Mouse (Mus musculus) ovary, postnatal 36 days (tissue): ENCODE results near the gene Zdhhc7.
A peak's percentile ranks its signal among the peaks of the same experiment; 100 is the strongest.

ENCODE experiments used
- DNase-seq: peaks from one replicate; pipeline ENCODE4 v3.0.0; 2022; ENCODE audit warnings: low spot score, mixed read lengths

Zdhhc7 gene

DNA sequence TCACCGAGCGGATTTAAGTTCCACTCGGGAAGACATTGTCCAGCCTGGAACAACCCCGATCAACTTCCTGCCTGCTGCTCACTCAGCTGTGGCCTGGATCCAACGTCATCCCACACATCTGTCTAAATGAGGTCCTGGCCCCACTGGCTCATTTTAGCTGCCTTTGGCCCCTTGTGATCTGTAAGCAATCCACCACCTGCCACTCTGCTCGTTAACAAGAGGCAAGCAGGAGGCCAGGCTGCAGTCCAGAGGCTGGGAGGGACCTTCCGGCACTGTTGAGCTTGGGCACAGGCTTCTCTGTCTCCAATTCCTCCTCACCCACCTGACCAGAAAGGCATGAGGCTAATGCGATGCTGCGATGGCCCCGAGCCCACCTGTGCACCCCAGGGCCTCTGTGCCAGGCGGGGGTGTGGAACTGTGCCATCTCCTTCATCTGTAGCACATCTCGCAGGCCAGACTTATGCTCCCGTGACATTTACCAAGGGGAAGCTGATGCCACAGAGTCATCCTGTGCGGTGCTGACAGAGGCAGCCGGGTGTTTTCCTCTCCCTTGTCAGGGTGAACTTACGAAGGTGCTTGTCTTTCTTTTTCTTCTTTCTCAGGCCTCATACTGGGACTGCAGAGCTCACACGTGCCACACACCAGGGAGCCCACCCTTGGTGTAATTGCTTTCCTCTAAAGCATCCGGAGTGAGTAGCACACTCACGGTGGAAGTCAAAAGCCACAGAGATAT lies 33.2 kb downstream of the Zdhhc7 start:
- no peak for DNase-seq

DNA sequence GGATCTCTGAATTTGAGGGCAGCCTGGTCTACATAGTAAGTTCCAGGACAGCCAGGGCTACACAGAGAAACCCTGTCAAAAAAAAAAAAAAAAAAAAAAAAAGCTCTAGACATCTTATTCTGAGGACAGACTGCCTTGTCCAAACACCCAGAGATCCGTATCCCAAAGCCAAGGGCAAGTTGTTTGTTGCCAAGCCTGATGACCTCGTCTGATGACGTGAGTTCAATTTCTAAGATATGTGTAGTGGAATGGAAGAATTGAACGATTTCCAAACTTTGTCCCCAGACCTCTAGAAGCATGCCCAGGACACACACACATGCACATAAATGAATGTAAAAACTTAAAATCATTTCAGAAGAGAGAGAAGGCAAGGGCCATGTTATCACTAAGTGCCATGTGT lies 35.1 kb downstream of the Zdhhc7 start:
- DNase-seq = no peak

DNA sequence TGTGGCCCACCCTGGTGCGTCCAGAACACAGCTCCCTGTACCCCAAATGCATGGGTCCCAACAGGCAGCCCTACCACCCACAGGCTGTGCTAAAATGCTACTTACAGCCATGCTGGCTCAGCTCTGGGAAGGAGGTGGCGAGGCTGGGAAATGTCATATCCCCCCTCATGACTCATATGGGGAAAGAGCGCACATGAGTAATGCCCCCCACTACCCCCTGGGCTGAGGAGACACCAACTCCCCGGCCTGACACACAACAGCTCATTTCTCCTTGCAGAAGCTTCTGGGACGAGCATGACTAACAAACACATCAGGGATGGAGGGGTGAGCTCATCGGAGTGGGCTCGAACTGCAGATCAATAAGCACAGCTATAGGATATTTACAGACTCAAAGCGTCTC lies 35.7 kb downstream of the Zdhhc7 start:
- no peak for DNase-seq

GRCm38 (mm10) chr8:120063326-120063725 lies 38.0 kb downstream of the Zdhhc7 start:
- DNase-seq = no peak

- DNase-seq = no peak
Measured at GRCm38 (mm10) chr8:120062742-120063141, 38.5 kb downstream of the Zdhhc7 start.

DNA sequence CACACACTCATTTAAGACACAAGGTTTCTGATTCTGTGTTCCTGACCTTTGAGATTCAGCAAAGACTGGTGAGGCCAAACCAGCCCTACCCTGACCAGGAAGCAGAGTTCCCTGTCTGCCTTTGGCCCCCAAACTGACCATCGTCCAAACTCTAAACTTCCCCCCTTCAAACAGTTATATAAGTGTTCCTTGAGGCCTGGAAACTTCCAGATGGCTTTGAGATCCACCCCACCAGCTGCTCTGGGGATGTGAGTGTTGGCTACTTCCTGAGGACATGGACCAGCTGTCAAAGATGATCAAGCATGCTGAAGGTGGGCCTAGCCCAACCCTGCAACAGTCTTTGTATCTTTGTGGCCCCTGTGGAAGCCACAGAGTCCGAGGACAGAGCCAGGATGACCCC lies 44.2 kb downstream of the Zdhhc7 start:
- DNase-seq = no peak

- no peak for DNase-seq
Measured at GRCm38 (mm10) chr8:120054833-120055232, 46.4 kb downstream of the Zdhhc7 start.

- no peak for DNase-seq
Measured at GRCm38 (mm10) chr8:120052318-120052717, 49.0 kb downstream of the Zdhhc7 start.

- DNase-seq = no peak
Measured at GRCm38 (mm10) chr8:120051908-120052307, 49.4 kb downstream of the Zdhhc7 start.

GRCm38 (mm10) chr8:120051006-120051405 lies 50.3 kb downstream of the Zdhhc7 start:
- DNase-seq = no peak

DNA sequence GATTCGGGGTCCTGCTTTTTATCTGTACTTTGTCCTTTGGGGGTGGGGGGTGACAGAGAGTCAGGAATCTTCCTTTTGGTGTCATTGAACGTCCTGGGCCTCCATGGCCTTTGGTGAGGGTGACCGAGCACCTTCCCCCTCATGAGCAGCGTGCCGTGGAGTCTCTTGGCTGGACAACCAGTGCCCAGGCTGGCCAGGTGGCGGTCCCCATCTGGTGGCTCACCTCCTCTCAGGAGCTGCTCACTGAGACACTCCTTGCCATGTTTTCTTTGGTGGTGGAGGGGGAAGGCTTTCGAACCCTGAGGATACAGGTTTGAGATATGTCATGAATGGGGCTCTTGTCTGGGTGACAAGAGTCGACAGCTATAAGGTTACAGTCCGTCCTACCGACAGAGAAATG lies 50.9 kb downstream of the Zdhhc7 start:
- DNase-seq = no peak

GRCm38 (mm10) chr8:120049949-120050348 lies 51.3 kb downstream of the Zdhhc7 start:
- no peak for DNase-seq

DNA sequence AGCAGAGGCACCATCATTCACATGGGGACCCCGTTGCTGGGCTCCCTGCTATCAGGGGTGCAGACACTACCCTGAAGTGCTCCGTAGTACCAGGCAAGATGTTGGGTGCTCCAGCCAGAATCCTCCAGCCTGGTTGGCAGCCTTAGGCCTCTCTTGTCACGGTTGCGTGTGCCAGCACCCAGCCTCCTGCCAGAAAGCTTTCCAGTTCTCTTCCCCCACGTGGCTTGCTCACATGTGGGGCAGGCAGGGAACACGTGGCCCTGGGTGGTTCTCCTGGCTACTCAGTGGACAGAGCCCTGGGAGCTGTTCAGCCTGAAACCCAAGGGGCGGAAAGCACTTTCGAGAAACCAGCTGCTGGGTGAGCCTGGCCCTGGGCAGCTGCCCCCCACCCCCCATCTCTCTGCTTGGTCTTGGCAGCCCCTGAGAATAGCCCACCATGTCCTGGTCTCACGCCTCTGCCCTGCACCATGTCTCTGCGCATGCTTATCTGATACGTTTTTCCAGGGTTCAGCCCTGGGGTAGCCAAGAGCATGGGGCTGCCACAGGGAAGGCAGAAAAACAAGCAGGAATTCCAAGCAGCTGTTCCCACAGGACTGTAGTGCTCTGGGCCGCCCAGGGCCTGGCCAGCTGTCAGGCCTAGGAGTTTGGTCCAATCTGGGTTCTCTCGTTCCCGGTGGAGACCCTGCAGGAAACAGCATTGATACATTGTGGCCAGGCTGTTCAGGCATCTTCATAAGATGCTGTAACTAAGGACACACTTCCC lies 54.8 kb downstream of the Zdhhc7 start:
- DNase-seq = peak; percentile 81

DNA sequence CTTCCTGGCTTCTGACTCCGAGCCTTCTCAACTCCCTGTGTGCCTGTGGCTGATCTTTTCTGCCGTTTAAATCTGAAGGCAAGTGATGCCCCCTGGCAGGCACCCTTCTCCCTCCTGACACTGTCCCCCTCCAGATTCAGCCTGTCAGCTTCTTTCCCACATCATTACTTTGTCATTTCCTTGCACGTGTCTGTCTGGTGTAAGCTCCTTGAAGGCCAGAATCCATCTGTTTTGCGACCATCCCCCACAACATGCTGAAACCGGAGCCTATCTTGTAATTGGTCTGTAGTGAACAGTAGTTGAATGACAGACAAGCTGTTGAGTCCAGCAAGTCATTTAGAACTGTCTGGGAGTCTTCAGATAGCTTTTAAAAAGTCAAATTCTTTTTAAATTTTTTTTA lies 55.8 kb downstream of the Zdhhc7 start:
- no peak for DNase-seq

DNA sequence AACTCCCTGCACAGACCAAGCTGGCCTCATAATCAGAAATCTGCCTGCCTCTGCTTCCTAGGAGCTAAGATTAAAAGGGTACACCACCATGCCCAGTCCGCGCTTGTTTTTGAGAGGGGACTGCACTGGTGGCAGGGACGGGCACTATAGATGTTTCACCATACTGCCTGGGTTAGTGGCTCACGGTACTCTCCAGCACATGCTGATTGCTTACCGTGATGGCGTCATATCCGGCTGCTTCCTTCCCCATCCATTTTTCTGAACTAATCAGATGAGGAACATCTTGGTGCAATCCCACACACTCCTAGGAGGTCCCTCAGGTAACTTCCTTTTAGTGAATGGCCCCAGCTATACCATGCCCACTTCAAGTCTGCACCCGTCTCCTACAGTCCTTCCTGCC lies 56.4 kb downstream of the Zdhhc7 start:
- no peak for DNase-seq

DNA sequence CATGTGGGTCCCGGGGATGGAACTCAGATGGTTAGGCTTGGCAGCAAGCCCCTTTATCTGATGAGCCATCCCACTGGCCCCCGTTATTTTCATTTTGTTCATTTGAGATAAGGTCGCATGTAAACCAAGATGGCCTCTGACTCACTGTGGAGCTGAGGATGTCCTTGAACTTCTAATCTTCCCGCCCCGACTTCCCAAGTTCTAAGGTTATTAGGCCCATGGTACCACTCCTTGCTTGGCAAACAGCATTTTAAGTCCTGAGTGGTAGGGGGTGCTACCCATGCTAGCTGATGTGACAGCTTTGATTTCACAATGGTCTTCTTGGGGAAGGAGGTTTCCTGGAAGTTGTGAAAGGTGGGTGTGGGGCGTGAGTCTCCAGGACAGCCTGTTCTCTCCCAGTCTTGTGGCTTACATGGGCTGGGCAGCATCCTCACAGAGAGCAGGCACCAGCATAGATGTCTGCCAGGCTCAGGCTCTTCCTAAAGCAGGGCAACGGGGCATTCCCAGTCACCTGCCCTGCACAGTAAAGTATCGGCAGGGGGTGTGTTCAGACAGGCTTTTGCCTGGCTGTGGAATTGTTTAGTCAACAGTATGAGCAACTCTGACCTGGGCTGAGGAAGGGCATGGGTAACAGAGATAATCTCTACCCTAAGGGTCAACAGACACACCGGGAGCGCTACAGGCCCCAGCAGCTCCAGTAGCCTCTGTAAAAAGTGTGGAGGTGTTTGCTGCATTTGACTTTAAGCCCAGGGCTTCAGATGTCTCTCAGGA lies 58.6 kb downstream of the Zdhhc7 start:
- DNase-seq = no peak

- no peak for DNase-seq
Measured at GRCm38 (mm10) chr8:120040861-120041260, 60.4 kb downstream of the Zdhhc7 start.

- DNase-seq = no peak
Measured at GRCm38 (mm10) chr8:120039313-120039919, 61.9 kb downstream of the Zdhhc7 start.

- DNase-seq = no peak
Measured at GRCm38 (mm10) chr8:120038741-120039140, 62.5 kb downstream of the Zdhhc7 start.

DNA sequence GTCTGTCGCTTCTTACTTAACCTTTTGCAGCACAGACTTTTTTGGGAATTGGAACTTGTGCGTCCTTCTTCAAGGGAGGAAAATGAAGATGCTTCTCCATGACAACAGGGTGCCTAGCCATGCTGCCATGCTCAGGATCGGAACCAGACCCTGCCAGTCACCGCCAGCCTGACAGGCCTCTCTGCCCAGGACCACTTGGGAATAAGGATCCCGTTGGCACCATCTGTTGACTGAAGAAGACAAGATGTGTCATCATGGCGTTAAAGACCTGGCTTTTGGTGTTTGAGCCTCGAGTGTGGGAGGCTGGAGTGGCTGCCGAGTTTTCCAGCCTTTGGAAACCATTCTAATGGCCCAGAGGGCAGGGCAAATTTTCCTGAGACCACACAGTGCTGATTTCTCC lies 63.7 kb downstream of the Zdhhc7 start:
- no peak for DNase-seq

DNA sequence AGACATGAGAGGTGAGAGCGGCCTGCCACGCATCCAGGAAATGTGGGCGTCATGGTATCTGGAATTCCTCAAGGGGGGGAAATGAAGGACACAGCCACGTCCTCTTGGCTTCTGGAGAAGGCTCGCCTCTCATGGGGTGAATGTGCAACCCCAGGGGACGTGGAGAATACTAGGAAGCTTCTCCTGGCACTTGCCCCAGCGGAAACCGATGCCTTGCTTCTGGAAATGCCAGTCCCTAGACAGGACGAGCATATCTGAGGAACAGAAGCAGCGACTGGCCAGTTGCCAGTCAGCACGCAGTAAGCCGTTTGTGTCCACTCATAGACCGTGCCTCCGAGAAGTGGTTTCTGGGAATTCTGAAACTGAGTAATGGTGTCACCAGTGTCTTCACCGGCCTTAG lies 64.1 kb downstream of the Zdhhc7 start:
- no peak for DNase-seq

GRCm38 (mm10) chr8:120036578-120036977 lies 64.7 kb downstream of the Zdhhc7 start:
- no peak for DNase-seq
